Mouse (Mus musculus) ES-Bruce4 (cell line): Measurements from ENCODE around the gene Prox2.
"Not testable (repeated sequence)": the region's sequence is repeated elsewhere in the genome, so short reads cannot be mapped to it uniquely, and the experiment has no call there.

Source experiments
- CTCF ChIP-seq: IDR thresholded peaks from one replicate; pipeline ENCODE4 v1.8.1; 2011; ENCODE audit warnings: low read depth, low read length
- EP300 ChIP-seq: IDR thresholded peaks from 2 replicates; pipeline ENCODE4 v1.6.1; 2011; ENCODE audit warnings: low read depth, low read length; ENCODE audit not compliant: insufficient read depth
- POLR2A ChIP-seq: IDR thresholded peaks from one replicate; pipeline ENCODE4 v1.8.1; 2011; ENCODE audit warnings: low read length; ENCODE audit not compliant: insufficient read depth

DNA sequence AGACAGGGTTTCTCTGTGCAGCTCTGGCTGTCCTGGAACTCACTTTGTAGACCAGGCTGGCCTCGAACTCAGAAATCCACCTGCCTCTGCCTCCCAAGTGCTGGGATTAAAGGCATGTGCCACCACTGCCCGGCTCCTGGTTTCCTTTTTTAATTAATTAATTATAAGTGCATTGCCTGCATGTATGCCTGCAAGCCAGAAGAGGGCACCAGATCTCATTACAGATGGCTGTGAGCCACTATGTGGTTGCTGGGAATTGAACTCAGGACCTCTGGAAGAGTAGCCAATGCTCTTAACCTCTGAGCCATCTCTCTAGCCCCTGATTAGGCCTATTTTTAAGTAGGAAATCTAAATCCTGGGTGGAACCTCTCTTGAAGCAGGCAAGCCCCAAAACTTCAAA lies 33.7 kb upstream of the Prox2 start:
- not testable (repeated sequence) for TF ChIP-seq POLR2A, CTCF, EP300
